ENCODE assay signal across 16 mouse cellular contexts in the genomic region with DNA sequence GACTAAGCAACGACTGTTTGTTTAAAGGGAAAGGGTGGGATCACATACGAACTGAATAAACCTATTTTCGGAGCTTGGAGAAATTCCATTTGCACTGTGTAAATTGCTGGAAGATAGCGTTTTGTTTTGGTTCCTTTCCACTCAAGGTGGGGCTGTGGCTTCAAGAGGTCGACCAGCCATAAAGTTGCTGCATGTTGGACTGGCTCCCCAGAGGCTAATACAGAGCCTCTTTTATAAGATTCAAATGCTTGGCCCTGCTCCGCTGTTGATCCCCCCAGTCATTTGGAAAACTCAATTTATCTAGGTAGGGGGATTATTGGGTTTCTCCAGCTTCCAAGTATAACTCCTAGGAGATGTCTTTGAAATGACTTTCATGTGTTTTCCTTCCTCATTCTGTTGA.
"Had no signal": no experiment of that assay in that cellular context is flagged by ENCODE, and none has a peak within 500 bp of the region (broad histone marks: within the 10 kb centered on the region; RNA-seq: fewer than 3 reads in every experiment).

No protein-coding gene starts in this region.

- H3K4me3 ChIP-seq: lung, embryonic 15.5 days; megakaryocyte, embryonic 14.5 days; midbrain, embryonic 13.5 days; midbrain, embryonic 15.5 days; neural tube, embryonic 12.5 days; stomach, embryonic 15.5 days had no signal

- DNase-seq: lung, postnatal 14 days; lung, postnatal 36 days; right cerebral cortex, postnatal 14 days; thymus, adult 2 months; thymus, postnatal 25 days; thymus, postnatal 4 days had no signal

- H3K9ac ChIP-seq: lung, embryonic 15.5 days; midbrain, embryonic 13.5 days; midbrain, embryonic 15.5 days; neural tube, embryonic 12.5 days; stomach, embryonic 15.5 days had no signal

- H3K4me2 ChIP-seq: lung, embryonic 15.5 days; midbrain, embryonic 11.5 days; midbrain, embryonic 13.5 days; midbrain, embryonic 15.5 days; neural tube, embryonic 12.5 days; stomach, embryonic 15.5 days had no signal

- H3K9me3 ChIP-seq: lung, embryonic 15.5 days; megakaryocyte, embryonic 14.5 days; midbrain, embryonic 13.5 days; midbrain, embryonic 15.5 days; neural tube, embryonic 12.5 days; stomach, embryonic 15.5 days had no signal

- H3K27ac ChIP-seq: lung, embryonic 15.5 days; macrophage; midbrain, embryonic 13.5 days; midbrain, embryonic 15.5 days; neural tube, embryonic 12.5 days; stomach, embryonic 15.5 days; stomach, postnatal 0 days had no signal

- H3K36me3 ChIP-seq: lung, embryonic 15.5 days; midbrain, embryonic 13.5 days; midbrain, embryonic 15.5 days; neural tube, embryonic 12.5 days; stomach, embryonic 15.5 days had no signal

- ATAC-seq: lung, postnatal 0 days; midbrain, embryonic 13.5 days; midbrain, embryonic 15.5 days had no signal

- H3K27me3 ChIP-seq: megakaryocyte, embryonic 14.5 days; midbrain, embryonic 15.5 days; neural tube, embryonic 12.5 days; stomach, embryonic 15.5 days had no signal
